Mouse (Mus musculus) midbrain, embryonic 16.5 days (tissue): ENCODE results near the gene Chid1. TPM values are rescaled to one million over a fixed set of nuclear protein-coding genes. Genes with fewer than 3 reads are reported as not detected.

ENCODE experiments used
- ATAC-seq: fragments of 200-750 bp; cut with Nextera tagmentation; 2 replicates; pipeline ENCODE4 v1.8.0; 2017; ENCODE audit warnings: moderate TSS enrichment
- H3K27ac ChIP-seq: fragments of 300-500 bp; sonication (generic); 2 replicates; pipeline ENCODE4 v1.5.1; 2014; ENCODE audit warnings: mild to moderate bottlenecking, low read length, mixed read lengths
- H3K27me3 ChIP-seq: fragments of 300-500 bp; sonication (generic); 2 replicates; pipeline ENCODE4 v1.6.1; 2014; ENCODE audit warnings: low read depth, low read length, mixed read lengths; ENCODE audit not compliant: control insufficient read depth, insufficient read depth
- H3K36me3 ChIP-seq: fragments of 300-500 bp; sonication (generic); 2 replicates; pipeline ENCODE4 v1.6.1; 2014; ENCODE audit warnings: mild to moderate bottlenecking, low read length, moderate library complexity, mixed read lengths; ENCODE audit not compliant: control insufficient read depth, insufficient read depth
- H3K4me1 ChIP-seq: fragments of 300-500 bp; sonication (generic); 2 replicates; pipeline ENCODE4 v1.6.1; 2014; ENCODE audit warnings: mild to moderate bottlenecking, low read length, mixed read lengths; ENCODE audit not compliant: control insufficient read depth, insufficient read depth
- H3K4me2 ChIP-seq: fragments of 300-500 bp; sonication (generic); 2 replicates; pipeline ENCODE4 v1.6.1; 2014; ENCODE audit warnings: mild to moderate bottlenecking, low read length, mixed read lengths
- H3K4me3 ChIP-seq: fragments of 300-500 bp; sonication (generic); 2 replicates; pipeline ENCODE4 v1.5.1; 2014; ENCODE audit warnings: low read depth, mild to moderate bottlenecking, low read length, moderate library complexity, mixed read lengths
- H3K9ac ChIP-seq: fragments of 300-500 bp; sonication (generic); 2 replicates; pipeline ENCODE4 v1.6.1; 2014; ENCODE audit warnings: low read depth, low read length, mixed read lengths
- H3K9me3 ChIP-seq: fragments of 300-500 bp; sonication (generic); replicated peaks from 2 replicates; pipeline ENCODE4 v1.6.1; 2014; ENCODE audit warnings: mild to moderate bottlenecking, low read length, mixed read lengths; ENCODE audit not compliant: control insufficient read depth, poor library complexity, severe bottlenecking
- WGBS: fragments of 180-500 bp; shearing (Covaris S2); extraction: QIAGEN DNeasy Blood & Tissue Kit; methylation state at CpG from one replicate; pipeline ENCODE4 v1.1.7; 2014; 5-methylcytosine and 5-hydroxymethylcytosine counted together
- polyA plus RNA-seq: library from polyadenylated mRNA; unstranded; fragments of >200 nt; fragmentation: Nextera tagmentation; extraction: Ambion mirVana; gene quantifications from 2 replicates; pipeline ENCODE4 v1.2.1, GENCODE M21; 2015

Gene Chid1
- polyA plus RNA-seq, 1 experiment from 2014 or later = 52.8 TPM

GRCm38 (mm10) chr7:141561682-141562391, 22.2 kb upstream of the Chid1 start, which contains the start of gene Ap2a2:
Gene Ap2a2, plus strand, starts transcription at chr7:141562173.
- H3K4me1 ChIP-seq = peaks cover 30% of the 10 kb centered on the region
- H3K27ac ChIP-seq = peak within 1 kb of the TSS; percentile 89
- peak within 1 kb of the TSS; percentile 92 for H3K4me2 ChIP-seq
- no peaks in the 10 kb centered on the region for H3K36me3 ChIP-seq
- H3K9ac ChIP-seq = peak within 1 kb of the TSS; percentile 100
- ATAC-seq = peak; percentile 96
- peak within 1 kb of the TSS; percentile 99 for H3K4me3 ChIP-seq
- no peaks in the 10 kb centered on the region for H3K27me3 ChIP-seq
- no peaks in the 10 kb centered on the region for H3K9me3 ChIP-seq
- WGBS = under 1% methylated on average over 71 of the region's 72 CpGs

GRCm38 (mm10) chr7:141560471-141560870, 20.8 kb upstream of the Chid1 start:
- H3K9me3 ChIP-seq = no peaks in the 10 kb centered on the region
- no peaks in the 10 kb centered on the region for H3K36me3 ChIP-seq
- ATAC-seq = no peak
- H3K4me1 ChIP-seq = peaks cover 27% of the 10 kb centered on the region
- H3K4me3 ChIP-seq = no peak overlapping the region
- WGBS = 79% methylated on average over 4 of the region's 4 CpGs
- H3K4me2 ChIP-seq = no peak overlapping the region
- H3K27ac ChIP-seq = no peak overlapping the region
- H3K9ac ChIP-seq = no peak overlapping the region
- H3K27me3 ChIP-seq = no peaks in the 10 kb centered on the region

GRCm38 (mm10) chr7:141559726-141560325, 20.2 kb upstream of the Chid1 start:
- H3K36me3 ChIP-seq = no peaks in the 10 kb centered on the region
- no peaks in the 10 kb centered on the region for H3K27me3 ChIP-seq
- no peak overlapping the region for H3K4me2 ChIP-seq
- no peak overlapping the region for H3K4me3 ChIP-seq
- 81% methylated on average over 2 of the region's 2 CpGs for WGBS
- H3K9me3 ChIP-seq = no peaks in the 10 kb centered on the region
- no peak overlapping the region for H3K27ac ChIP-seq
- H3K4me1 ChIP-seq = peaks cover 22% of the 10 kb centered on the region
- H3K9ac ChIP-seq = no peak overlapping the region
- ATAC-seq = no peak

- no peak for ATAC-seq
- Histone ChIP-seq H3K4me2 (no peak overlapping the region), H3K36me3 (no peaks in the 10 kb centered on the region), H3K9me3 (no peaks in the 10 kb centered on the region), H3K4me1 (peaks cover 13% of the 10 kb centered on the region), H3K9ac (no peak overlapping the region), H3K4me3 (no peak overlapping the region), H3K27me3 (no peaks in the 10 kb centered on the region), H3K27ac (no peak overlapping the region)
Observed at GRCm38 (mm10) chr7:141558946-141559345, 19.3 kb upstream of the Chid1 start.

- Histone ChIP-seq H3K4me3 (no peak overlapping the region), H3K9me3 (no peaks in the 10 kb centered on the region)
Observed at GRCm38 (mm10) chr7:141558329-141558776, 18.7 kb upstream of the Chid1 start.

GRCm38 (mm10) chr7:141550464-141550863, 10.8 kb upstream of the Chid1 start:
- no peak overlapping the region for H3K4me2 ChIP-seq
- 84% methylated on average over 2 of the region's 2 CpGs for WGBS
- no peaks in the 10 kb centered on the region for H3K27me3 ChIP-seq
- H3K9ac ChIP-seq = no peak overlapping the region
- H3K9me3 ChIP-seq = no peaks in the 10 kb centered on the region
- H3K27ac ChIP-seq = no peak overlapping the region
- no peak for ATAC-seq
- H3K4me3 ChIP-seq = no peak overlapping the region
- no peaks in the 10 kb centered on the region for H3K4me1 ChIP-seq
- no peaks in the 10 kb centered on the region for H3K36me3 ChIP-seq

More at GRCm38 (mm10) chr7:141558329-141558776, 18.7 kb upstream of the Chid1 start:
- Histone ChIP-seq H3K4me1 (peaks cover 7% of the 10 kb centered on the region), H3K4me2 (no peak overlapping the region), H3K27me3 (no peaks in the 10 kb centered on the region), H3K36me3 (no peaks in the 10 kb centered on the region), H3K27ac (no peak overlapping the region), H3K9ac (no peak overlapping the region)
- WGBS = 81% methylated on average over 4 of the region's 4 CpGs
- ATAC-seq = no peak

GRCm38 (mm10) chr7:141549432-141550061, 9.9 kb upstream of the Chid1 start:
- WGBS = 85% methylated on average over 3 of the region's 3 CpGs
- Histone ChIP-seq H3K4me3 (no peak overlapping the region), H3K9ac (no peak overlapping the region), H3K27ac (no peak overlapping the region), H3K4me2 (no peak overlapping the region), H3K27me3 (no peaks in the 10 kb centered on the region), H3K9me3 (no peaks in the 10 kb centered on the region), H3K36me3 (no peaks in the 10 kb centered on the region), H3K4me1 (no peaks in the 10 kb centered on the region)
- ATAC-seq = no peak

GRCm38 (mm10) chr7:141544654-141545053, 5.0 kb upstream of the Chid1 start:
- no peaks in the 10 kb centered on the region for H3K27me3 ChIP-seq
- no peaks in the 10 kb centered on the region for H3K36me3 ChIP-seq
- no peak overlapping the region for H3K4me3 ChIP-seq
- no peak overlapping the region for H3K27ac ChIP-seq
- H3K4me1 ChIP-seq = peaks cover 7% of the 10 kb centered on the region
- H3K9ac ChIP-seq = no peak overlapping the region
- no peak for ATAC-seq
- H3K4me2 ChIP-seq = no peak overlapping the region
- no peaks in the 10 kb centered on the region for H3K9me3 ChIP-seq
- 65% methylated on average over 4 of the region's 4 CpGs for WGBS

GRCm38 (mm10) chr7:141542588-141542987, 2.9 kb upstream of the Chid1 start:
- Histone ChIP-seq H3K4me3 (no peak overlapping the region), H3K9ac (no peak overlapping the region), H3K36me3 (no peaks in the 10 kb centered on the region), H3K27me3 (no peaks in the 10 kb centered on the region), H3K4me1 (peaks cover 18% of the 10 kb centered on the region), H3K9me3 (no peaks in the 10 kb centered on the region), H3K4me2 (no peak overlapping the region), H3K27ac (no peak overlapping the region)
- ATAC-seq = no peak
- 96% methylated on average over 2 of the region's 2 CpGs for WGBS
